Mouse (Mus musculus) heart, postnatal 0 days (tissue): ENCODE measurements at regions not wholly inside any gene's neighbourhood (a gene's known extent, or its start where the extent isn't known, plus 50 kb on each side); places are given as distances from the start of the nearest gene placed in this dataset.

Experiments
- CTCF ChIP-seq: IDR thresholded peaks from 2 replicates; pipeline ENCODE4 v1.5.1; 2016; ENCODE audit warnings: antibody characterized with exemption, control low read depth, low read depth
- EP300 ChIP-seq: IDR thresholded peaks from 2 replicates; pipeline ENCODE4 v1.6.1; 2016; ENCODE audit warnings: antibody characterized with exemption, low read depth

GRCm38 (mm10) chr3:159732201-159732600 is 107.3 kb upstream of the Wls start:
- TF ChIP-seq CTCF = no peak
- TF ChIP-seq EP300 = no peak
